Mouse (Mus musculus) C2C12 (cell line): ENCODE measurements around the gene Pdlim4.

Source experiments
- CEBPB ChIP-seq: IDR thresholded peaks from one replicate; pipeline ENCODE4 v1.6.1; 2011; ENCODE audit warnings: low read depth, mild to moderate bottlenecking, control low read depth, moderate library complexity
- CTCF ChIP-seq: IDR thresholded peaks from one replicate; pipeline ENCODE4 v1.5.1; 2011; ENCODE audit not compliant: control insufficient read depth, insufficient read depth, insufficient read length
- MAX ChIP-seq: IDR thresholded peaks from one replicate; pipeline ENCODE4 v1.6.1; 2011; ENCODE audit warnings: mild to moderate bottlenecking, control low read depth
- MYOD1 ChIP-seq: IDR thresholded peaks from one replicate; pipeline ENCODE4 v1.6.1; 2011; ENCODE audit warnings: low read depth; ENCODE audit not compliant: control insufficient read depth, insufficient read length
- MYOG ChIP-seq: IDR thresholded peaks from one replicate; pipeline ENCODE4 v1.6.1; 2011; ENCODE audit not compliant: control insufficient read depth, insufficient read length; ENCODE audit errors: extremely low read depth
- USF1 ChIP-seq: IDR thresholded peaks from one replicate; pipeline ENCODE4 v1.6.1; 2011; ENCODE audit warnings: low read depth, mild to moderate bottlenecking, control low read depth, moderate library complexity

DNA sequence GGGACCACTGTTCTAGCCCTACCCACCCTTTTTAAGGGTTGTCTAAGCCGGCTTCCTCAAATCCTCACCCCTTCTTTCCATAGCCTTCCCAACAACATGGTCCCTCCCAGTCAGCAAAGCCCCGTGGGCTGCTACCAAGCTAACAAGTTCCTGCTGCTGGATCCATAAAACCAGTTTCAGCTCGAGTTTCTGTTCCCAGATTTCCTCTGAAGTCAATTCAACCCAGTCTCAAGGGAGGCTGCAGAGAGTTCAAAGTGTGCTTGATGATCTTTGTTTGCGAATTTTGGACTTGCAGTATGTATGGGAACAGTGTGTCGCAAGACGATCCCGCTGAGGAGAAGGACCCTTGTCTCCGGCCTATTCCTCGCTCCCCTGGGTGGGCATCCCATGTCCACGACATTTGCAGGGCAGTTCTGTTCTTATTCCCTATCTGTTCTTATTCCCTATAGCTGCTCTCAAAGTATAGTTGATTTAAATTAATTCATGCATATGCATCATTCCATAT, 60.3 kb downstream of the Pdlim4 start:
- TF ChIP-seq CTCF (no peak), CEBPB (no peak), MYOD1 (no peak), MAX (no peak), USF1 (no peak), MYOG (no peak)
